Mouse (Mus musculus): ENCODE results near the gene Dusp23.

GRCm38 (mm10) chr1:172638781-172639180 lies 6.0 kb upstream of the Dusp23 start:
- no peak for TF ChIP-seq CTCF (IDR thresholded peaks at IDR 0.05; ENCODE audit: low read depth, low read length)
- TF ChIP-seq POLR2A (IDR thresholded peaks at IDR 0.05; ENCODE audit: borderline replicate concordance, low read depth, low read length): no peak

Measured in bone marrow macrophage, adult 2 months (primary cell).